Mouse (Mus musculus): ENCODE data around the gene Filip1. TPM values are rescaled to one million over a fixed set of nuclear protein-coding genes. Genes with fewer than 3 reads are reported as not detected.

Gene Filip1
- polyA plus RNA-seq, 1 experiment: 0.01 TPM

DNA sequence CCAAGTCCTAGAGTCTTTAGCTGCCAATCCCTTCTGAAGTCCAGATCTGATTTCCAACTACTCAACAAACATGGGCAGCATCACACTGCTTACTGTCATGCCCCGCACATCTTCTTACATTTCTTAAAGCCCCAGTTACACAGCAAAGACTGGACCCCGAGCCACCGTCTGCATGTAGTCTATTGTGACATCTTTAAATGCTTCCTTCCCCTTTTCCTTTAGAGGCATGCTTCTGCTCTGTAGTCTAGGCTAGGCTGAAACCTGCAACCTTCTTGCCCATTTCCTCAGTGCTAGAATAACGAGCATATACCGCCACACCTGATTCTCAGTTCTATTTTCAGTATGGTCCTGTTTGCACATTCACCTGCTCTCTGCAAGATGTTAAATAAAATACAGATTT, 196.2 kb downstream of the Filip1 start:
- Histone ChIP-seq H3K79me2 (ENCODE audit: control insufficient read depth, insufficient read depth) (no peaks in the 10 kb centered on the region), H3K79me3 (ENCODE audit: low read depth) (no peaks in the 10 kb centered on the region), H3K27me3 (ENCODE audit: control insufficient read depth, insufficient read depth, insufficient read length) (peaks cover 14% of the 10 kb centered on the region), H3K36me3 (ENCODE audit: control insufficient read depth, insufficient read depth) (no peaks in the 10 kb centered on the region), H3K4me3 (ENCODE audit: insufficient read depth, poor library complexity, severe bottlenecking) (no peak overlapping the region), H3ac (ENCODE audit: control insufficient read depth, insufficient read length, low read depth) (no peak overlapping the region)
- no peak for TF ChIP-seq MAX (IDR thresholded peaks at IDR 0.05)
- no peak for TF ChIP-seq CEBPB (IDR thresholded peaks at IDR 0.05; ENCODE audit: low read depth)
- no peak for TF ChIP-seq USF1 (IDR thresholded peaks at IDR 0.05; ENCODE audit: low read depth)
- no peak for TF ChIP-seq MYOD1 (IDR thresholded peaks at IDR 0.05; ENCODE audit: control insufficient read depth, insufficient read length, low read depth)
- TF ChIP-seq FOSL1 (IDR thresholded peaks at IDR 0.05; ENCODE audit: insufficient read depth, low read length, poor library complexity, severe bottlenecking): no peak
- TF ChIP-seq CTCF (IDR thresholded peaks at IDR 0.05; ENCODE audit: control insufficient read depth, insufficient read depth, insufficient read length): no peak
- no peak for TF ChIP-seq MYOG (IDR thresholded peaks at IDR 0.05; ENCODE audit: control insufficient read depth, extremely low read depth, insufficient read length)

DNA sequence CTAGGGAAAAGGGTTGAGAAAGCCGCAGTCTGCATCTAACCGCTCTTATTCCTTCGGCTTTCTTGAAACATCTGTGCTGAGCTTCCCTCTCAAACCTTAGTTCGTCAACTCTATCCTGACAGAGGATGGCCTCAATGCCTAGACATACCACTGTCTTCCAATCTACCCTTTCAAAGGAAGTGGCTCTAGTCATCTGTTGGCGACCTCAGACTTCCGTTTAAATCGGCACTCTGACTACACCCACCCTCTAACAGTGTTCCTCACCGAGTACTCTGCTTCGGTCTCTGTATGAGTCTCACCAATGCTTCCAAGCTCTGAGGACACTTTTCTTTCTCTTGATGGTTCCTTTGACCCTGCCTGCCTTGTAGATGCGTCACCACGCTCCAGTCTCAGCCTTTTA, 196.6 kb downstream of the Filip1 start:
- no peaks in the 10 kb centered on the region for H3K36me3 ChIP-seq (ENCODE audit: control insufficient read depth, insufficient read depth)
- no peak overlapping the region for H3K4me3 ChIP-seq (ENCODE audit: insufficient read depth, poor library complexity, severe bottlenecking)
- H3K27me3 ChIP-seq (ENCODE audit: control insufficient read depth, insufficient read depth, insufficient read length): peaks cover 14% of the 10 kb centered on the region
- TF ChIP-seq CEBPB (IDR thresholded peaks at IDR 0.05; ENCODE audit: low read depth) (no peak), CTCF (IDR thresholded peaks at IDR 0.05; ENCODE audit: control insufficient read depth, insufficient read depth, insufficient read length) (no peak), FOSL1 (IDR thresholded peaks at IDR 0.05; ENCODE audit: insufficient read depth, low read length, poor library complexity, severe bottlenecking) (no peak), USF1 (IDR thresholded peaks at IDR 0.05; ENCODE audit: low read depth) (no peak), MYOG (IDR thresholded peaks at IDR 0.05; ENCODE audit: control insufficient read depth, extremely low read depth, insufficient read length) (no peak), MAX (IDR thresholded peaks at IDR 0.05) (no peak), MYOD1 (IDR thresholded peaks at IDR 0.05; ENCODE audit: control insufficient read depth, insufficient read length, low read depth) (no peak)
- no peaks in the 10 kb centered on the region for H3K79me3 ChIP-seq (ENCODE audit: low read depth)
- no peaks in the 10 kb centered on the region for H3K79me2 ChIP-seq (ENCODE audit: control insufficient read depth, insufficient read depth)
- no peak overlapping the region for H3ac ChIP-seq (ENCODE audit: control insufficient read depth, insufficient read length, low read depth)

- H3K79me3 ChIP-seq (ENCODE audit: low read depth): no peaks in the 10 kb centered on the region
- no peak overlapping the region for H3ac ChIP-seq (ENCODE audit: control insufficient read depth, insufficient read length, low read depth)
- no peaks in the 10 kb centered on the region for H3K36me3 ChIP-seq (ENCODE audit: control insufficient read depth, insufficient read depth)
- TF ChIP-seq CTCF (IDR thresholded peaks at IDR 0.05; ENCODE audit: control insufficient read depth, insufficient read depth, insufficient read length): no peak
- TF ChIP-seq USF1 (IDR thresholded peaks at IDR 0.05; ENCODE audit: low read depth): no peak
- no peak for TF ChIP-seq MYOD1 (IDR thresholded peaks at IDR 0.05; ENCODE audit: control insufficient read depth, insufficient read length, low read depth)
- no peak for TF ChIP-seq CEBPB (IDR thresholded peaks at IDR 0.05; ENCODE audit: low read depth)
- no peak for TF ChIP-seq FOSL1 (IDR thresholded peaks at IDR 0.05; ENCODE audit: insufficient read depth, low read length, poor library complexity, severe bottlenecking)
- no peak for TF ChIP-seq MAX (IDR thresholded peaks at IDR 0.05)
- no peak for TF ChIP-seq MYOG (IDR thresholded peaks at IDR 0.05; ENCODE audit: control insufficient read depth, extremely low read depth, insufficient read length)
- H3K4me3 ChIP-seq (ENCODE audit: insufficient read depth, poor library complexity, severe bottlenecking): no peak overlapping the region
- H3K27me3 ChIP-seq (ENCODE audit: control insufficient read depth, insufficient read depth, insufficient read length): peaks cover 19% of the 10 kb centered on the region
- no peaks in the 10 kb centered on the region for H3K79me2 ChIP-seq (ENCODE audit: control insufficient read depth, insufficient read depth)
These were observed 198.1 kb downstream of the Filip1 start for GRCm38 (mm10) chr9:79814592-79814991.

- no peak for TF ChIP-seq MYOG (IDR thresholded peaks at IDR 0.05; ENCODE audit: control insufficient read depth, extremely low read depth, insufficient read length)
- no peak for TF ChIP-seq USF1 (IDR thresholded peaks at IDR 0.05; ENCODE audit: low read depth)
- no peak for TF ChIP-seq CTCF (IDR thresholded peaks at IDR 0.05; ENCODE audit: control insufficient read depth, insufficient read depth, insufficient read length)
- no peak for TF ChIP-seq FOSL1 (IDR thresholded peaks at IDR 0.05; ENCODE audit: insufficient read depth, low read length, poor library complexity, severe bottlenecking)
- no peak for TF ChIP-seq MAX (IDR thresholded peaks at IDR 0.05)
- TF ChIP-seq CEBPB (IDR thresholded peaks at IDR 0.05; ENCODE audit: low read depth): no peak
- no peak for TF ChIP-seq MYOD1 (IDR thresholded peaks at IDR 0.05; ENCODE audit: control insufficient read depth, insufficient read length, low read depth)
- H3K79me2 ChIP-seq (ENCODE audit: control insufficient read depth, insufficient read depth): no peaks in the 10 kb centered on the region
- no peak overlapping the region for H3K4me3 ChIP-seq (ENCODE audit: insufficient read depth, poor library complexity, severe bottlenecking)
- no peak overlapping the region for H3ac ChIP-seq (ENCODE audit: control insufficient read depth, insufficient read length, low read depth)
- no peaks in the 10 kb centered on the region for H3K79me3 ChIP-seq (ENCODE audit: low read depth)
- H3K36me3 ChIP-seq (ENCODE audit: control insufficient read depth, insufficient read depth): no peaks in the 10 kb centered on the region
- peaks cover 20% of the 10 kb centered on the region for H3K27me3 ChIP-seq (ENCODE audit: control insufficient read depth, insufficient read depth, insufficient read length)
These were observed 201.4 kb downstream of the Filip1 start for GRCm38 (mm10) chr9:79810969-79811902.

DNA sequence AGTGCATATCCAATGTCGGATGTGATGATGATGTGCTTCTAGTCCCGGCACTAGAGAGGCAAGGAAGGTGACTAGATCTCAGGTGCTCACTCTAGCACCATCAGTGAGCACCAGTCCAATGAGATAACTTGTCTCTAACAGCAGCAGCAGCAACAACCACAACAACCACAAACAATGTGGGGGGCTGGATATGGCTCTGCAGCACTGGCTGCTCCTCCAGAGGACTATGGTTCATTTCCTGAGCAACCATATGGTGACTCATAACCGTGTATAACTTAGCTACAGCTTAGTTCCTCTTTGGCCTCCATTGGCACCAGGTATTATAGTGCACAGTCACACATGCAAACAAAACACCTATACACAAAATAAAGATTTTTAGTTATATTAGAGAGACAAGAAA, 202.1 kb downstream of the Filip1 start:
- H3K36me3 ChIP-seq (ENCODE audit: control insufficient read depth, insufficient read depth): no peaks in the 10 kb centered on the region
- TF ChIP-seq CTCF (IDR thresholded peaks at IDR 0.05; ENCODE audit: control insufficient read depth, insufficient read depth, insufficient read length): no peak
- no peak overlapping the region for H3K4me3 ChIP-seq (ENCODE audit: insufficient read depth, poor library complexity, severe bottlenecking)
- peaks cover 27% of the 10 kb centered on the region for H3K27me3 ChIP-seq (ENCODE audit: control insufficient read depth, insufficient read depth, insufficient read length)
- H3K79me3 ChIP-seq (ENCODE audit: low read depth): no peaks in the 10 kb centered on the region
- no peaks in the 10 kb centered on the region for H3K79me2 ChIP-seq (ENCODE audit: control insufficient read depth, insufficient read depth)
- no peak overlapping the region for H3ac ChIP-seq (ENCODE audit: control insufficient read depth, insufficient read length, low read depth)

All from C2C12 (cell line).